Mouse (Mus musculus): ENCODE measurements around the gene Tceal3. TPM values are rescaled to one million over a fixed set of nuclear protein-coding genes. Genes with fewer than 3 reads are reported as not detected.
"Not testable (repeated sequence)": the region's sequence is repeated elsewhere in the genome, so short reads cannot be mapped to it uniquely, and the experiment has no call there.

Gene Tceal3
- 26.1 and 32.9 TPM in 2 replicates for polyA plus RNA-seq (2015; fragmentation: Nextera tagmentation; extraction: Ambion mirVana)

- 49% methylated on average over 12 of the region's 12 CpGs for WGBS
- peak within 1 kb of the TSS; percentile 35 for H3K4me2 ChIP-seq
- no peaks in the 10 kb centered on the region for H3K9me3 ChIP-seq
- H3K27me3 ChIP-seq: 0 out of 2 replicates have a peak, but pooled peaks cover 4% of the 10 kb centered on the region
- no peak for ATAC-seq (ENCODE audit: insufficient number of reproducible peaks, insufficient read depth, low FRiP score, low TSS enrichment, low read depth)
- no peaks in the 10 kb centered on the region for H3K36me3 ChIP-seq
- no peak within 1 kb of the TSS for H3K4me3 ChIP-seq
- H3K27ac ChIP-seq: no peak within 1 kb of the TSS
- H3K9ac ChIP-seq: no peak within 1 kb of the TSS
- H3K4me1 ChIP-seq: no peaks in the 10 kb centered on the region
Observed at GRCm38 (mm10) chrX:136590199-136590896, at the start of gene Tceal3. Gene Tceal3, plus strand, starts transcription at chrX:136590842.

- not testable (repeated sequence) for H3K9ac ChIP-seq, H3K4me2 ChIP-seq
- WGBS: 73% methylated on average over 1 of the region's 1 CpGs
Observed at GRCm38 (mm10) chrX:136543956-136544355, 46.7 kb upstream of the Tceal3 start, which contains the start of gene Kir3dl2. Gene Kir3dl2, minus strand, starts transcription at chrX:136544056.

DNA sequence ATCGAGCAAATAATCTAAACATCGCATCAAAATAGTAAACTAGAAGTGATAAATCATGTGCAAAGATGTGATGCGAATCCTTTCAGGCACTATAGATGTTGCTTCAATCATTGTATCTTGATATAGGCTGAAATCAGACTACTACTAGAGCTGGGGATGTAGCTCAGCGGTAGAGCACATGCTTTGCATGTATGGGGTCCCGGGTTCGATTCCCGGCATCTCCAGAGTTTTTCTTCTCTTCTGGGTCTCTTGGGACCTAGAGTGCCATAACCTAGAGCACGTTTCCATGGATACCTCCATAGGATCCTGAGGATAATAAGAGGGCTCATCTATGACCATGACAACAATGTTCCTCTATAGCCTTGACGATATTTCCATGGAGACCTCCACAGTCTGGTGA, 21.5 kb upstream of the Tceal3 start:
- 91% methylated on average over 9 of the region's 9 CpGs for WGBS
- not testable (repeated sequence) for H3K4me3 ChIP-seq

More at GRCm38 (mm10) chrX:136543956-136544355, 46.7 kb upstream of the Tceal3 start, which contains the start of gene Kir3dl2:
- H3K4me1 ChIP-seq; H3K36me3 ChIP-seq; H3K4me3 ChIP-seq; H3K27me3 ChIP-seq; H3K9me3 ChIP-seq; ATAC-seq (ENCODE audit: insufficient number of reproducible peaks, insufficient read depth, low FRiP score, low TSS enrichment, low read depth); H3K27ac ChIP-seq: not testable (repeated sequence)

DNA sequence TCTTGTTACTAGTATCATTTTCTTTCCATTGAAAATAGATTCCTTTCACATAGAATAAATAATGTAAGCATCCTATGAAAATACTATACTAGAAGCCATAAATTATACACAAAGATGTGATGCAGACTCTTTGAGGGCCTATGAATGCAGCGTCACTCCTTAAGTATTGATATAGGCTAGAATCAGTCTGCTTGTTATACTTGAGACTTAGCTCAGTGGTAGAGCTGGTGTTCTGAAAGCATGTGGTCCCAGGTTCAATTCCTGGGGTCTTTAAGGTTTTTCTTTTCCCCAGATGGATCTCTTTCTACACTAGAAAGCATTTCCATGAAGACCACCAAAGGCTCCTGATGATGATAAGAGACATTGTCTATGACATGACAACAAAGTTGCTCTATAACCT, 6.0 kb upstream of the Tceal3 start:
- no peak overlapping the region for H3K4me3 ChIP-seq
- no peaks in the 10 kb centered on the region for H3K9me3 ChIP-seq
- no peaks in the 10 kb centered on the region for H3K4me1 ChIP-seq
- 88% methylated on average over 1 of the region's 1 CpGs for WGBS
- H3K36me3 ChIP-seq: no peaks in the 10 kb centered on the region
- H3K27ac ChIP-seq: no peak overlapping the region
- no peak overlapping the region for H3K9ac ChIP-seq
- no peak for ATAC-seq (ENCODE audit: insufficient number of reproducible peaks, insufficient read depth, low FRiP score, low TSS enrichment, low read depth)
- H3K27me3 ChIP-seq: no peaks in the 10 kb centered on the region
- no peak overlapping the region for H3K4me2 ChIP-seq

More for the DNA sequence above, 21.5 kb upstream of the Tceal3 start:
- H3K27me3 ChIP-seq; H3K4me2 ChIP-seq; ATAC-seq (ENCODE audit: insufficient number of reproducible peaks, insufficient read depth, low FRiP score, low TSS enrichment, low read depth); H3K36me3 ChIP-seq; H3K9me3 ChIP-seq; H3K9ac ChIP-seq; H3K4me1 ChIP-seq; H3K27ac ChIP-seq: not testable (repeated sequence)

DNA sequence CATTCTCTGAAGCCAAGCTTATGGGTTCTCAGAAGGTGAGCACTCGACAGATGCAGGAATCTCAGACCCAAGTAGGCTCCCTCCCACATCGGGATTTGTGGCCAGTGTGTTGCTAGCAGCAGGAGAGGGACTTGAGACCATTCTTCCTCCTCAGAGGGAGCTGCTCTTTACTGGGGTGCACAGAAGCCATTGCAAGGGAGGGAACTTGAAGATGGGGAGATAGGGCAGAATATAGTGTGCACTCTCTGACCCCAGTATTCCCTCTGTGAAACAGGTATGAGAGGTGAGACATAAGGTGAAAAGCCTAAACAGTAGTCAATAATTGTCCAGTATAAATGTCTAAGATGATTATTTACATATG, 235 bp downstream of the Tceal3 start:
- WGBS: 47% methylated on average over 2 of the region's 2 CpGs
- Histone ChIP-seq H3K4me3 (no peak overlapping the region), H3K9ac (no peak overlapping the region), H3K4me2 (peak overlapping the region; percentile 35), H3K36me3 (no peaks in the 10 kb centered on the region), H3K9me3 (no peaks in the 10 kb centered on the region), H3K27ac (no peak overlapping the region), H3K4me1 (no peaks in the 10 kb centered on the region), H3K27me3 (0 out of 2 replicates have a peak, but pooled peaks cover 4% of the 10 kb centered on the region)
- ATAC-seq (ENCODE audit: insufficient number of reproducible peaks, insufficient read depth, low FRiP score, low TSS enrichment, low read depth): no peak

DNA sequence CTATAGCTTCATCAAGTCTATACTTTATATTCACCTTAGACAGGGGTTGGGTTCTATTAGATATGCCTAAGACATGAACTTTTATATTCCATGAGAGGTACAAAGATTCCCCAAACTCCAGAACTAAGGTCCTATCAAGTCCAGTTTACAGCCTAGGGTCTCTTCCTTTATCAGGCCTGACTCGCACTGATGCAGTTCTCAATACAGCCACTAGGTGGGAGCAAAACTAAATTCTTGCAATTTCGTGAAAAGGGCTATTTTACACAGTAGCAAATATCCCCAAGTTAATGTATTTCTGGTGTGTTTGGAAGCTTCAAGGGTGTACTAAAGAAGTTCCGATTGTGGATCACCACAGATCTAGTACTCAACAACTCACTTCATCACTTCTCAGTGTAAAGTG, 8.8 kb downstream of the Tceal3 start:
- Histone ChIP-seq H3K27ac (no peak overlapping the region), H3K36me3 (no peaks in the 10 kb centered on the region), H3K9ac (no peak overlapping the region), H3K4me2 (no peak overlapping the region), H3K9me3 (no peaks in the 10 kb centered on the region), H3K4me3 (no peak overlapping the region), H3K4me1 (no peaks in the 10 kb centered on the region), H3K27me3 (no peaks in the 10 kb centered on the region; the same call in 1 of the 2 replicates)
- WGBS: 21% methylated on average over 3 of the region's 3 CpGs
- ATAC-seq (ENCODE audit: insufficient number of reproducible peaks, insufficient read depth, low FRiP score, low TSS enrichment, low read depth): no peak

DNA sequence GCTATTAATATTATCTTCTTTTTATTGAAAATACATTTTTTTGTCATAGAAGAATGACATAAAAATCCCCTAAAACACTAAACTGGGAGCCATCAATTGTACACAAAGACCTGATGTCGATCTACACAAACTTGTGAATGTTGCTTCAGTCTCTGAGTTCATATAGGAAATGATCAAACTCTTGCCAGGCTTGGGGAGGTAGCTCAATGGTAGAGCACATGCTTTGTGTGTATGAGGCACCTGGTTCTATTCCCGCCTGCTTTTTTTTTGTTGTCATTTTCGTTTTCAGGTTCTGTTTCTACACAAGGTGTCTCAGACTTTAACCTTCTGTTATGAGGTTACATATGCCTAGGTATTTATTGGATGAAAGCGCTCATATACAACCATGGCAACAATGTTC, 16.3 kb downstream of the Tceal3 start:
- no peaks in the 10 kb centered on the region for H3K9me3 ChIP-seq
- no peak overlapping the region for H3K4me3 ChIP-seq
- H3K4me2 ChIP-seq: no peak overlapping the region
- H3K9ac ChIP-seq: no peak overlapping the region
- no peaks in the 10 kb centered on the region for H3K36me3 ChIP-seq
- no peak for ATAC-seq (ENCODE audit: insufficient number of reproducible peaks, insufficient read depth, low FRiP score, low TSS enrichment, low read depth)
- no peak overlapping the region for H3K27ac ChIP-seq
- no peaks in the 10 kb centered on the region; the same call in 1 of the 2 replicates for H3K27me3 ChIP-seq
- WGBS: 85% methylated on average over 4 of the region's 4 CpGs
- H3K4me1 ChIP-seq: no peaks in the 10 kb centered on the region

- WGBS: 87% methylated on average over 3 of the region's 3 CpGs
Observed at GRCm38 (mm10) chrX:136607395-136607794, 16.8 kb downstream of the Tceal3 start.

GRCm38 (mm10) chrX:136611346-136611745, 20.7 kb downstream of the Tceal3 start:
- Histone ChIP-seq H3K9ac (no peak overlapping the region), H3K27me3 (peaks cover 3% of the 10 kb centered on the region; the same call in 1 of the 2 replicates), H3K4me3 (no peak overlapping the region), H3K4me1 (no peaks in the 10 kb centered on the region), H3K36me3 (no peaks in the 10 kb centered on the region), H3K4me2 (no peak overlapping the region), H3K27ac (no peak overlapping the region), H3K9me3 (no peaks in the 10 kb centered on the region)
- ATAC-seq (ENCODE audit: insufficient number of reproducible peaks, insufficient read depth, low FRiP score, low TSS enrichment, low read depth): no peak
- 48% methylated on average over 3 of the region's 3 CpGs for WGBS

More at GRCm38 (mm10) chrX:136607395-136607794, 16.8 kb downstream of the Tceal3 start:
- no peaks in the 10 kb centered on the region for H3K4me1 ChIP-seq
- no peak overlapping the region for H3K27ac ChIP-seq
- H3K9me3 ChIP-seq: no peaks in the 10 kb centered on the region
- no peaks in the 10 kb centered on the region; the same call in 1 of the 2 replicates for H3K27me3 ChIP-seq
- ATAC-seq (ENCODE audit: insufficient number of reproducible peaks, insufficient read depth, low FRiP score, low TSS enrichment, low read depth): no peak
- H3K36me3 ChIP-seq: no peaks in the 10 kb centered on the region
- H3K4me3 ChIP-seq: no peak overlapping the region
- no peak overlapping the region for H3K9ac ChIP-seq
- H3K4me2 ChIP-seq: no peak overlapping the region

- H3K27ac ChIP-seq; H3K36me3 ChIP-seq; H3K4me3 ChIP-seq; H3K4me1 ChIP-seq; H3K27me3 ChIP-seq; H3K4me2 ChIP-seq; H3K9me3 ChIP-seq; ATAC-seq (ENCODE audit: insufficient number of reproducible peaks, insufficient read depth, low FRiP score, low TSS enrichment, low read depth); H3K9ac ChIP-seq: not testable (repeated sequence)
- 40% methylated on average over 3 of the region's 3 CpGs for WGBS
Observed at GRCm38 (mm10) chrX:136615889-136616288, 25.2 kb downstream of the Tceal3 start.

DNA sequence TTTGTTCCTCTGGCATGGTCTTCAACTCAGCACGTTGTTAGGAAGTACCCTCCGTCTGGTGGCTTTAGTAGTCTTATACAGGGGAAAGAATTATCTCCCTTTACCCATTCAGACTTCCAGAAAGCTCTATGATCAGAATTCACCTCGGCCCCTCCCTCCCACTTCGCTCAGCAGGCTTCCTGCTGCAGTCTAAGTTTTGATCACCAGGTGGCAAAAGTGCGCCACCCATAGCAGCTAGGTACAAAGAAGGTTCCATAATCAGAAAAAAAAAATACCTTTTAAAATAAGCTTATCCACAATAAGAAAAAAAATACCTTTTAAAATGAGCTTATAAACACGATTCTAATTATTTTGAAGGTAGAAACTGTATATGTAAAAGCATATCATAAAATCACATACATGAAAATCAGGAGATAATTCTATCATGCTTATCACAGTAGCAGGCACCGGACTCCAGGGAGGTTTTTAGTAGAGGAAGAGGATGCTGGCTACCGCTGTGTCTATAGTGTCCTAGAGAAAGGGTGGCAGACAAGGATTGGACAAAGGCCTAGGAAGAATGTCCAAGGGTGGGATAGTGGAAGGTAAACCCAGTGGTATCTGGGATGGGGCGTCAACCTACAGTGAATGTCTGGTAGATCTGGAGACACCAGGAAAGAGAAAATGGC, 34.4 kb downstream of the Tceal3 start:
- Histone ChIP-seq H3K36me3 (no peaks in the 10 kb centered on the region), H3K27me3 (no peaks in the 10 kb centered on the region), H3K9ac (no peak overlapping the region), H3K4me3 (no peak overlapping the region), H3K4me2 (no peak overlapping the region), H3K4me1 (no peaks in the 10 kb centered on the region), H3K27ac (no peak overlapping the region), H3K9me3 (no peaks in the 10 kb centered on the region)
- ATAC-seq (ENCODE audit: insufficient number of reproducible peaks, insufficient read depth, low FRiP score, low TSS enrichment, low read depth): no peak
- WGBS: 49% methylated on average over 9 of the region's 9 CpGs

DNA sequence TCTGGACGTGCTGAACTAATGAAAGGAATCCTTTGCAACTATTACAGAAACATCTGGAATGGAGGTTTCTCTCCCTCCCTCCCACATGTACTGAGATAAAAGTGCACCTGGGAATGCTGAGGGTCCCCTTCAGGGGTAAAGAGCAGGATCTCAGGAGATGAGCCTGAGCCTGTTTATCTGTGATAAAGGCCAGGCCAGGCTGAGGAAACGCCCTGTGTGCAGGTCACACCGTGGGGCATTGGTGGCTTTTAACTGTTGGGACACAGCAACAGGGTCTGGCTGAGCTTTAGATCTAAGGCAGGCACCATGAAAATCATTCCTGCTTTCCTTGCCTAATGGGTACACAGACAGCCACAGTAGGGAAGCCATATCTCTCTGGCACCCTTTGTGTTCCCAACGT, 35.3 kb downstream of the Tceal3 start:
- H3K4me2 ChIP-seq: no peak overlapping the region
- no peaks in the 10 kb centered on the region for H3K4me1 ChIP-seq
- 75% methylated on average over 4 of the region's 4 CpGs for WGBS
- no peak for ATAC-seq (ENCODE audit: insufficient number of reproducible peaks, insufficient read depth, low FRiP score, low TSS enrichment, low read depth)
- H3K9ac ChIP-seq: no peak overlapping the region
- H3K9me3 ChIP-seq: no peaks in the 10 kb centered on the region
- H3K27ac ChIP-seq: no peak overlapping the region
- H3K27me3 ChIP-seq: no peaks in the 10 kb centered on the region
- H3K36me3 ChIP-seq: no peaks in the 10 kb centered on the region
- no peak overlapping the region for H3K4me3 ChIP-seq

Data from embryonic facial prominence, embryonic 13.5 days (tissue).